Mouse (Mus musculus): ENCODE data around the gene Disc1.

DNA sequence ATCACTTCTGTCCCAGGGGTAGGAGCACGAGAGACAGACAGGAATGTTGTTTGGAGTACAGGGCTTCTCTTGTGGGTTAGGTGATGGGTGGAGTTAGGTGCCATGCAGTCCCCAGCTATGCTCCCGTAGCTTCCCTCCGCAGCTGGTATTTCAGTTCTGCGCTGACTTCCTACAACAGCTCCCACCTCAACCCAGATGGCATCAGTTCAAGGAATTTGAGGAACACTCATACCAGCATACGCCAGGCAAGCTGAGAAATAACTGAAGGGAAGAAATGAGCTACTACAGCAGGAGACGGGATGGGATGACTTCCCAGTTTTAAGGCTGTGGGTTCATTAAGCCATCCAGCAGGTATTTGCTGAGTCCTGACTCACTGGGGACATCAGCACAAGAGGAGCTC is 76.8 kb downstream of the Disc1 start:
- no peak for TF ChIP-seq CTCF (IDR thresholded peaks at IDR 0.05; ENCODE audit: insufficient read depth, low read length)
- no peak for TF ChIP-seq POLR2A (IDR thresholded peaks at IDR 0.05; ENCODE audit: borderline replicate concordance, extremely low read depth, low read depth, low read length)

All from lung, adult 2 months (tissue).